Mouse (Mus musculus): ENCODE measurements around the gene Hmga2. TPM values are rescaled to one million over a fixed set of nuclear protein-coding genes. Genes with fewer than 3 reads are reported as not detected.

The Hmga2 gene
- polyA plus RNA-seq, 1 experiment from 2014 or later = 2.6 TPM

DNA sequence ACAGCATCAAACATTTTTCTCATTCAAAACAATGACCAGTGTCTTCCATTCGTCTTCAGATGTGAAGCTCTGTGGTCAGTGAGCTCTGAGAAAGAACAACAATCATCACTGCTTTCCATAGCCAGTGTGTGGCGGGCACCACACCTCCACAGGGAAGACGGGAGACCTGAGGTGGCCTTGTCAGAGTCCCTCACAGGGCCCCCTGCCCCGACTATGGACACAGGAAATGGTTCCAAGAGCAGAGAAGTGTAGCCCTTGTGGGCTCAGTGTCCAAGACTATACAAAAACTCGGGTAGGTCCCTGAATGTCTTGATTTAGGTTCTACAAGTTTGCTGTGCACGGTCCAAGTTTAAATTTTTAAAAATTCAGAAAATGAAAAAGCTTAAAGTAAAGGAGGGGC lies 86.6 kb downstream of the Hmga2 start:
- no peaks in the 10 kb centered on the region for H3K9me3 ChIP-seq (replicated peaks; ENCODE audit: control insufficient read depth, low read length)
- H3K4me1 ChIP-seq (ENCODE audit: control insufficient read depth, insufficient read depth, low read length) = peaks cover 34% of the 10 kb centered on the region
- H3K4me2 ChIP-seq (ENCODE audit: low read length) = no peak overlapping the region
- no peak overlapping the region for H3K4me3 ChIP-seq (ENCODE audit: low read depth, low read length)
- DNase-seq (ENCODE audit: low spot score) (no peak), ATAC-seq (no peak)
- H3K36me3 ChIP-seq (ENCODE audit: control insufficient read depth, insufficient read depth, low read length) = no peaks in the 10 kb centered on the region
- H3K27me3 ChIP-seq (replicated peaks; ENCODE audit: control insufficient read depth, insufficient read depth, low read length) = 0 out of 2 replicates have a peak, but pooled peaks cover 3% of the 10 kb centered on the region
- no peak overlapping the region for H3K27ac ChIP-seq (ENCODE audit: low read depth, low read length)
- H3K9ac ChIP-seq (ENCODE audit: low read length) = no peak overlapping the region
- 60% methylated on average over 6 of the region's 6 CpGs for WGBS

DNA sequence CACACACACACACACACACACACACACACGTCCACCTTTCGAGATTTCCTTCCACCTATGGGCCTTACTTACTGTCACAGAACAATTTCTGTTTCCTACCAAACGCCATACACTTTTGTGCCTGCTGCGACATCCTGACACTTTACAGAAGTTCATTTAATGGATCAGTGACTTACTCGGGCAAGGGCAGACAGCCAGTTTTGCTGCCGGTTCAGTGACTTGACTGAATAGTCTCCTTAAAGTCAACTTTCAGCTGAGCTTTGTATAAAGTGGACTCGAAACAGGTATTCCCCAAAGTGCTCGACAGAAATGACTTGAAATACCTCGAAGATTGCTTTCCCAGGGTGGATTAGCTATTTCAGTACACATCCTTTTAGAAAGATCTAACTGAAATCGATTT lies 87.3 kb downstream of the Hmga2 start:
- Histone ChIP-seq H3K27me3 (replicated peaks; ENCODE audit: control insufficient read depth, insufficient read depth, low read length) (0 out of 2 replicates have a peak, but pooled peaks cover 3% of the 10 kb centered on the region), H3K9me3 (replicated peaks; ENCODE audit: control insufficient read depth, low read length) (no peaks in the 10 kb centered on the region), H3K36me3 (ENCODE audit: control insufficient read depth, insufficient read depth, low read length) (no peaks in the 10 kb centered on the region), H3K4me1 (ENCODE audit: control insufficient read depth, insufficient read depth, low read length) (peaks cover 34% of the 10 kb centered on the region), H3K27ac (ENCODE audit: low read depth, low read length) (no peak overlapping the region), H3K9ac (ENCODE audit: low read length) (no peak overlapping the region), H3K4me3 (ENCODE audit: low read depth, low read length) (no peak overlapping the region), H3K4me2 (ENCODE audit: low read length) (no peak overlapping the region)
- ATAC-seq = no peak
- no peak for DNase-seq (ENCODE audit: low spot score)
- 24% methylated on average over 10 of the region's 10 CpGs for WGBS

DNA sequence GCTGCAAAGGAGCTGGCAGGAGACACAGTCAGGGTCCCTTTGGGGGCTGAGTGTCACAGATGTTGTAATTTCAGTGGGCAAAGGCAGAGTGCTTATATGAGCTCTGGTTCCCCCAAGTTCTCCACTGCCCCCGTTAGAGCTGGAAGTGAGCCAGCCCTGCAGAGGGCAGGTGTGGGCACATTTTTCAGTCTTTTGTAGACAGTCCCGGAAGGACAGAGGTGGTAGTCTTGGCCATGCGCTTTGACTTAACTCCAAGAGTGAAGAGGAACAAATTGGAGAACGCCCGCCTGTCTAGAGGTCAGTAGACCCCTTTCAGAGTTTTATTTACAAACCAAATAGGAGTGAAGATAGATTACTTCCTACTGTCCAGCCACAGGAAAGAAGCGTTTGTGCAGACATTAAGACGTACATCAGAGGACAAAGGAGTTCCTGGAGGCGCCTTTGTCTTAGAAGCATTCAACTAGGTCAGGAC lies 87.8 kb downstream of the Hmga2 start:
- Histone ChIP-seq H3K27me3 (replicated peaks; ENCODE audit: control insufficient read depth, insufficient read depth, low read length) (0 out of 2 replicates have a peak, but pooled peaks cover 3% of the 10 kb centered on the region), H3K4me1 (ENCODE audit: control insufficient read depth, insufficient read depth, low read length) (peaks cover 38% of the 10 kb centered on the region), H3K4me2 (ENCODE audit: low read length) (no peak overlapping the region), H3K9ac (ENCODE audit: low read length) (no peak overlapping the region), H3K4me3 (ENCODE audit: low read depth, low read length) (no peak overlapping the region), H3K27ac (ENCODE audit: low read depth, low read length) (no peak overlapping the region), H3K36me3 (ENCODE audit: control insufficient read depth, insufficient read depth, low read length) (no peaks in the 10 kb centered on the region), H3K9me3 (replicated peaks; ENCODE audit: control insufficient read depth, low read length) (no peaks in the 10 kb centered on the region)
- WGBS = 27% methylated on average over 8 of the region's 8 CpGs
- no peak for DNase-seq (ENCODE audit: low spot score)
- ATAC-seq = no peak

DNA sequence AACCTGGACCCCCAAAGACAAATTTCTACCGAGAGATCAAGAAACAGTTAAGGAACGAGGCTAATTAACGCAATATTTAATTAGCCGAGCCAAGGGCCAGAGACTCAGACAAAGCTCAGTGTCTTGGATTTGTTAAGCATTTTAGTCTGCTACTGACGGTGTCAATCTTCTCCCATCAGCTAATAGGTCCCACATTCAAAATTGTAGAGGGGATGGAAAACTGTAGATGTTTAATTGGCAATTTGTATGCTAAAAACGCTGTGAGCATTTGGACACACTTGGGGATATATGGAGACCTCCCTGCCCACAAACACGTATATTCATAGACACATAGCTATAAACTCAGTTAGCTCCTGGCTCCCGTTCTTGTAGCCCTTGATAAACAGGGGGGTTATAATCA lies 89.2 kb downstream of the Hmga2 start:
- H3K9ac ChIP-seq (ENCODE audit: low read length) = no peak overlapping the region
- no peak overlapping the region for H3K4me2 ChIP-seq (ENCODE audit: low read length)
- H3K9me3 ChIP-seq (replicated peaks; ENCODE audit: control insufficient read depth, low read length) = no peaks in the 10 kb centered on the region
- H3K27me3 ChIP-seq (replicated peaks; ENCODE audit: control insufficient read depth, insufficient read depth, low read length) = 0 out of 2 replicates have a peak, but pooled peaks cover 3% of the 10 kb centered on the region
- no peak overlapping the region for H3K27ac ChIP-seq (ENCODE audit: low read depth, low read length)
- DNase-seq (ENCODE audit: low spot score) (peak; percentile 81), ATAC-seq (peak; percentile 65)
- 12% methylated on average over 8 of the region's 8 CpGs for WGBS
- no peak overlapping the region for H3K4me3 ChIP-seq (ENCODE audit: low read depth, low read length)
- no peaks in the 10 kb centered on the region for H3K36me3 ChIP-seq (ENCODE audit: control insufficient read depth, insufficient read depth, low read length)
- H3K4me1 ChIP-seq (ENCODE audit: control insufficient read depth, insufficient read depth, low read length) = peaks cover 38% of the 10 kb centered on the region

DNA sequence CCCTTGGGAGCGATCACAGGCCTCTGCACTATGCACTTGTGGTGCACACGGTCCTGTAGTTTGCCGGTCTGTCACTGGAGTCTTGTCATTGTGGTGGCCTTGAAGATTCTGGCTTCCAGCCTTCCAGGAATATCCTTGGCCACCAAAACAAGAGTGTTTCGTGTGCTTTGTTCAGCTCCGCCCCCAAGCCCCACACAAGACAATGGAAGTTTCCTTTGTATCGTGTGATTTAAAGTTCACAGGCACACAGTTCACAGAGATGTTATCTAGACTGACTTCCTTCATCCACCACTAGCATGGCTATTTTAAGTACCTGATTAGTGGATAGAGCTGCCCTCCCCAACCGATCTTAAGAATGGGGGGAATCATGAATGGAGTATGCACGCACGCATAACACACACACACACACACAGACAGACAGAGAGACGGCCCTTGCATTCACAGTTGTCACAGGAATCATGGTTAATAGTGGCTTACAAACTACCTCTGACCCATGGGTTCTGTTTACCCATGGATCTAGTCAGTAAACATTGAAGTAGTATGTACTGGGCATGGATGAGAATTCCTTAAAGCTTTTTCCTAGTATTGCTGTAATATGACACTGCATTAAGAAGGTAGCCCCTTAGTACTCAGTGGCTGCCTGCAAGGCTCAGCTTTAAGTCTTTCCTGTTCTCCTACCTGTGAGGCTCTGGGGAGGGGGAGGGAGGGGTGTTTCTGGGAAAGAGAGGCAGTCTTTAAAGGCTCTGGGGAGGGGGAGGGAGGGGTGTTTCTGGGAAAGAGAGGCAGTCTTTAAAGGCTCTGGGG lies 91.3 kb downstream of the Hmga2 start:
- Histone ChIP-seq H3K27me3 (replicated peaks; ENCODE audit: control insufficient read depth, insufficient read depth, low read length) (0 out of 2 replicates have a peak, but pooled peaks cover 3% of the 10 kb centered on the region), H3K4me1 (ENCODE audit: control insufficient read depth, insufficient read depth, low read length) (peaks cover 29% of the 10 kb centered on the region)
- no peak for ATAC-seq

DNA sequence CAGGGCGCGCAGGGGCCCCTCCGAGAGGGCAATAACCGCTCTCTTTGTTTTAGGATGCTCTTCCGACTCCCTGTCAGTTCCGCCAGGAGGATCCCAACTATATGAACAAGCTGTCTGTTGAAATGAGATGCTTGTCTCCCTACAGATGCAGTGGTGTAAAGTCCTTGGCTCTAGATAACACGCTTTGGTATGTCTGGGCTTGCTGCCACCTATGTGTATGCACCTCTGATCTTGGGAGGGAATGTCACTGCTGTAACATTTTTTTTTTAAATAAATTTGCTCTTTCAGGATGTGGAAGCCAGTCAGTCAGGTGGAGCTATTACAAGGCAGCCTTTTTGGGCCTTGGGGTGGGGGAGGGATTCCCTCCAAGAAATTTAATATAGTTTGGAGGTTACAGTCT lies 92.2 kb downstream of the Hmga2 start:
- no peak overlapping the region for H3K27ac ChIP-seq (ENCODE audit: low read depth, low read length)
- 61% methylated on average over 7 of the region's 7 CpGs for WGBS
- no peak for DNase-seq (ENCODE audit: low spot score)
- no peak overlapping the region for H3K4me3 ChIP-seq (ENCODE audit: low read depth, low read length)
- 0 out of 2 replicates have a peak, but pooled peaks cover 3% of the 10 kb centered on the region for H3K27me3 ChIP-seq (replicated peaks; ENCODE audit: control insufficient read depth, insufficient read depth, low read length)
- H3K36me3 ChIP-seq (ENCODE audit: control insufficient read depth, insufficient read depth, low read length) = no peaks in the 10 kb centered on the region
- H3K9ac ChIP-seq (ENCODE audit: low read length) = no peak overlapping the region
- H3K4me2 ChIP-seq (ENCODE audit: low read length) = no peak overlapping the region
- peaks cover 29% of the 10 kb centered on the region for H3K4me1 ChIP-seq (ENCODE audit: control insufficient read depth, insufficient read depth, low read length)
- no peak for ATAC-seq
- no peaks in the 10 kb centered on the region for H3K9me3 ChIP-seq (replicated peaks; ENCODE audit: control insufficient read depth, low read length)

More for the DNA sequence above, 91.3 kb downstream of the Hmga2 start:
- Histone ChIP-seq H3K27ac (ENCODE audit: low read depth, low read length) (no peak overlapping the region), H3K9ac (ENCODE audit: low read length) (no peak overlapping the region), H3K4me2 (ENCODE audit: low read length) (no peak overlapping the region), H3K9me3 (replicated peaks; ENCODE audit: control insufficient read depth, low read length) (no peaks in the 10 kb centered on the region), H3K4me3 (ENCODE audit: low read depth, low read length) (no peak overlapping the region), H3K36me3 (ENCODE audit: control insufficient read depth, insufficient read depth, low read length) (no peaks in the 10 kb centered on the region)
- WGBS = 48% methylated on average over 10 of the region's 10 CpGs
- no peak for DNase-seq (ENCODE audit: low spot score)

DNA sequence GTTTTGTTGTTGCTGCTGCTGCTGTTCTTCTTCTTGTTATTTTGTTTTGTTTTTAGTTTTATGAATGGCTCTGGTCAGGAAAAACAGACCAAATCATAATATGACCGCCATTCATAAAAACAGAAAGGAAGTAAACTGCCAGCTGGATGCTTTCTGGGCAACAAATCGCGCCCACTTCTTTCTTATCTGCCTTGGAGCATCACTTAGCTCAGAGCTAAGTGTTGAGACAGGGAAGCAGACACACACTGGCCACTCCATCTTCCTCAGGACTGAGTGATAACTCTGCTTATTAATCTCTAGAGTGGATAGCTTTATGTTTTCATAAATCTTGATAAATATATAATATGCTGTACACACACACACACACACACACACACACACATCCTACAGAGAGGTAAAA lies 98.5 kb downstream of the Hmga2 start:
- no peak overlapping the region for H3K27ac ChIP-seq (ENCODE audit: low read depth, low read length)
- DNase-seq (ENCODE audit: low spot score) (no peak), ATAC-seq (peak; percentile 57)
- no peaks in the 10 kb centered on the region for H3K36me3 ChIP-seq (ENCODE audit: control insufficient read depth, insufficient read depth, low read length)
- H3K27me3 ChIP-seq (replicated peaks; ENCODE audit: control insufficient read depth, insufficient read depth, low read length) = no peaks in the 10 kb centered on the region
- WGBS = 14% methylated on average over 3 of the region's 3 CpGs
- no peak overlapping the region for H3K9ac ChIP-seq (ENCODE audit: low read length)
- H3K4me3 ChIP-seq (ENCODE audit: low read depth, low read length) = no peak overlapping the region
- peak overlapping the region; percentile 34 for H3K4me2 ChIP-seq (ENCODE audit: low read length)
- no peaks in the 10 kb centered on the region for H3K9me3 ChIP-seq (replicated peaks; ENCODE audit: control insufficient read depth, low read length)
- H3K4me1 ChIP-seq (ENCODE audit: control insufficient read depth, insufficient read depth, low read length) = peaks cover 21% of the 10 kb centered on the region

DNA sequence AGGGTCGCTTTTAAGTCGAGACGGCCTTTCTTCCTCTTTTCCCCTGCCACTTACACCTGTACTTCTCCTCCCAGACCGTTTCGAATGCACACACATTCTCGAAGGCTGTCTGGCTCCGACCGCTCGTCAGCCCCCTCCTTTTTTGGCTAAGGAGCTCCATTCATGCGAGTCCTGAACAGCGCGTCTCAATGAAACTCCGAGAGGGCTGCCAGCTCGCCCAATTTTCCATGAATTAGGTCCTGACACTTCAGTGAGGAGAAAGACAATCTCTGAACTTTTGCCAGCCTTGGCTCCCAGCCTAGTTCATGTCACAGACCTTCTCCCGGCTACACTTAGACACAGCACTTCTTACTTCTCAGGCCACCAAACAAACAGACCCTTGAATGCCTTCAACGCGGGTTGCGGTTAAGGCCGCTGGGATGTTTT lies 98.9 kb downstream of the Hmga2 start:
- ATAC-seq (peak; percentile 96), DNase-seq (ENCODE audit: low spot score) (peak; percentile 98)
- Histone ChIP-seq H3K9ac (ENCODE audit: low read length) (no peak overlapping the region), H3K4me2 (ENCODE audit: low read length) (peak overlapping the region; percentile 34), H3K27ac (ENCODE audit: low read depth, low read length) (peak overlapping the region; percentile 2; the same call in 1 of the 2 replicates), H3K4me1 (ENCODE audit: control insufficient read depth, insufficient read depth, low read length) (peaks cover 21% of the 10 kb centered on the region), H3K4me3 (ENCODE audit: low read depth, low read length) (no peak overlapping the region), H3K27me3 (replicated peaks; ENCODE audit: control insufficient read depth, insufficient read depth, low read length) (no peaks in the 10 kb centered on the region), H3K36me3 (ENCODE audit: control insufficient read depth, insufficient read depth, low read length) (no peaks in the 10 kb centered on the region), H3K9me3 (replicated peaks; ENCODE audit: control insufficient read depth, low read length) (no peaks in the 10 kb centered on the region)
- 3% methylated on average over 19 of the region's 19 CpGs for WGBS

DNA sequence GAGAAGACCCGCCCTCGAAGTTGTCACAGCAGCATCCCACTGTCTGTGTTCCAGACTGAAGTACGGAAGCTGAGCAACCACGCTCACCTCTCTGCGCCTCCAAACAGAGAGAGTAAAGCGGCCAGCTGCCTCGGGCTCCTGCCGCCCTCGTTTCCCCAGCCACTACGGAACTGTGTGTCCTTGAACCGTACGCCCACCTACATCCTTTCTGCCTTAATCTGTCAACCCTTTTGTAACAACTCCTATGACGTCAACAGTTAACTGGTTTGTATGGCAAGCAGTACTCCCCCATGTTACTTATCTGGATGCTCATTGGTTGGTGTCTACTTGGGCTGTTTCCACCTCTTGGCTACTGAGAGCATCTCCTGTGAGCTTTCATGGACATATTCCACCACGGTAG lies 100.8 kb downstream of the Hmga2 start:
- no peaks in the 10 kb centered on the region for H3K9me3 ChIP-seq (replicated peaks; ENCODE audit: control insufficient read depth, low read length)
- no peaks in the 10 kb centered on the region for H3K27me3 ChIP-seq (replicated peaks; ENCODE audit: control insufficient read depth, insufficient read depth, low read length)
- 59% methylated on average over 14 of the region's 14 CpGs for WGBS
- H3K27ac ChIP-seq (ENCODE audit: low read depth, low read length) = no peak overlapping the region
- H3K4me2 ChIP-seq (ENCODE audit: low read length) = no peak overlapping the region
- no peak overlapping the region for H3K4me3 ChIP-seq (ENCODE audit: low read depth, low read length)
- H3K9ac ChIP-seq (ENCODE audit: low read length) = no peak overlapping the region
- DNase-seq (ENCODE audit: low spot score) (no peak), ATAC-seq (no peak)
- H3K36me3 ChIP-seq (ENCODE audit: control insufficient read depth, insufficient read depth, low read length) = no peaks in the 10 kb centered on the region
- H3K4me1 ChIP-seq (ENCODE audit: control insufficient read depth, insufficient read depth, low read length) = peaks cover 21% of the 10 kb centered on the region

Measured in forebrain, embryonic 14.5 days (tissue).